Mouse (Mus musculus) limb, embryonic 14.5 days (tissue): ENCODE data around the gene Apoh. TPM values are rescaled to one million over a fixed set of nuclear protein-coding genes. Genes with fewer than 3 reads are reported as not detected.

Experiments
- ATAC-seq: fragments of 200-750 bp; cut with Nextera tagmentation; 2 replicates; pipeline ENCODE4 v1.8.0; 2017; ENCODE audit warnings: low read depth, moderate number of reproducible peaks, moderate TSS enrichment; ENCODE audit not compliant: low FRiP score
- DNase-seq: peaks from one replicate; pipeline ENCODE4 v3.0.0-alpha.2; 2015; ENCODE audit warnings: low spot score
- H3K27ac ChIP-seq: fragments of 300-500 bp; sonication (generic); replicated peaks from 2 replicates; pipeline ENCODE4 v1.5.1; 2014; ENCODE audit warnings: low read depth, mild to moderate bottlenecking, low read length, moderate library complexity, mixed read lengths
- H3K27me3 ChIP-seq: fragments of 300-500 bp; sonication (generic); 2 replicates; pipeline ENCODE4 v1.6.1; 2014; ENCODE audit warnings: low read length, mixed read lengths; ENCODE audit not compliant: control insufficient read depth, insufficient read depth
- H3K36me3 ChIP-seq: fragments of 300-500 bp; sonication (generic); 2 replicates; pipeline ENCODE4 v1.6.1; 2014; ENCODE audit warnings: mild to moderate bottlenecking, low read length, moderate library complexity, mixed read lengths; ENCODE audit not compliant: control insufficient read depth, insufficient read depth
- H3K4me1 ChIP-seq: fragments of 300-500 bp; sonication (generic); 2 replicates; pipeline ENCODE4 v1.6.1; 2014; ENCODE audit warnings: antibody characterized with exemption, low read length, mixed read lengths; ENCODE audit not compliant: control insufficient read depth, insufficient read depth
- H3K4me2 ChIP-seq: fragments of 300-500 bp; sonication (generic); replicated peaks from 2 replicates; pipeline ENCODE4 v1.6.1; 2014; ENCODE audit warnings: low read depth, mild to moderate bottlenecking, low read length, moderate library complexity; ENCODE audit not compliant: severe bottlenecking
- H3K4me3 ChIP-seq: fragments of 300-500 bp; sonication (generic); replicated peaks from 2 replicates; pipeline ENCODE4 v1.5.1; 2014; ENCODE audit warnings: low read length
- H3K9ac ChIP-seq: fragments of 300-500 bp; sonication (generic); 2 replicates; pipeline ENCODE4 v1.6.1; 2014; ENCODE audit warnings: mild to moderate bottlenecking, low read depth, low read length, moderate library complexity; ENCODE audit not compliant: severe bottlenecking
- H3K9me3 ChIP-seq: fragments of 300-500 bp; sonication (generic); 2 replicates; pipeline ENCODE4 v1.6.1; 2016; ENCODE audit warnings: low read length; ENCODE audit not compliant: control insufficient read depth
- POLR2A ChIP-seq: fragments of 200-500 bp; IDR thresholded peaks from 2 replicates; pipeline ENCODE4 v1.8.0; 2012; ENCODE audit warnings: inconsistent platforms, mild to moderate bottlenecking, moderate library complexity, borderline replicate concordance; ENCODE audit not compliant: insufficient read depth, insufficient read length; ENCODE audit errors: extremely low read depth
- WGBS: fragments of 180-500 bp; shearing (Covaris S2); extraction: QIAGEN DNeasy Blood & Tissue Kit; methylation state at CpG from one replicate; pipeline ENCODE4 v1.1.7; 2014; 5-methylcytosine and 5-hydroxymethylcytosine counted together
- polyA plus RNA-seq, 2 experiments: library from polyadenylated mRNA; depleted of rRNA in 1 of 2; stranded (reverse) in 1 of 2; unstranded in 1 of 2; fragments of >200 nt; fragmentation: Nextera tagmentation in 1 of 2; extraction: Ambion mirVana in 1 of 2; gene quantifications; 2 replicates each; pipeline versions ENCODE4 v1.2.1 to v1.2.3; 2012 to 2014

Apoh gene
- polyA plus RNA-seq, 2 experiments: 0.35 TPM; not detected in 1

- no peaks in the 10 kb centered on the region for H3K27me3 ChIP-seq
- H3K4me3 ChIP-seq: no peak overlapping the region
- H3K9ac ChIP-seq: no peak overlapping the region
- TF ChIP-seq POLR2A: no peak
- H3K9me3 ChIP-seq: no peaks in the 10 kb centered on the region
- H3K27ac ChIP-seq: no peak overlapping the region
- no peak overlapping the region for H3K4me2 ChIP-seq
- ATAC-seq: no peak
- no peaks in the 10 kb centered on the region for H3K36me3 ChIP-seq
- no peak for DNase-seq
- WGBS: 87% methylated on average over 11 of the region's 11 CpGs
- peaks cover 3% of the 10 kb centered on the region; the same call in 1 of the 2 replicates for H3K4me1 ChIP-seq
Observed at GRCm38 (mm10) chr11:108319162-108319561, 24.0 kb upstream of the Apoh start.

GRCm38 (mm10) chr11:108320561-108320960 is 22.6 kb upstream of the Apoh start:
- TF ChIP-seq POLR2A: no peak
- no peak overlapping the region for H3K9ac ChIP-seq
- no peak overlapping the region for H3K4me2 ChIP-seq
- no peaks in the 10 kb centered on the region for H3K27me3 ChIP-seq
- H3K27ac ChIP-seq: no peak overlapping the region
- ATAC-seq (no peak), DNase-seq (no peak)
- 89% methylated on average over 7 of the region's 7 CpGs for WGBS
- no peaks in the 10 kb centered on the region for H3K9me3 ChIP-seq
- H3K4me1 ChIP-seq: no peaks in the 10 kb centered on the region
- no peak overlapping the region for H3K4me3 ChIP-seq
- no peaks in the 10 kb centered on the region for H3K36me3 ChIP-seq

- TF ChIP-seq POLR2A: no peak
- H3K4me2 ChIP-seq: no peak overlapping the region
- H3K4me1 ChIP-seq: no peaks in the 10 kb centered on the region
- ATAC-seq (no peak), DNase-seq (no peak)
- WGBS: 93% methylated on average over 2 of the region's 2 CpGs
- no peak overlapping the region for H3K27ac ChIP-seq
- H3K36me3 ChIP-seq: no peaks in the 10 kb centered on the region
- H3K27me3 ChIP-seq: no peaks in the 10 kb centered on the region
- H3K9ac ChIP-seq: no peak overlapping the region
- no peak overlapping the region for H3K4me3 ChIP-seq
- no peaks in the 10 kb centered on the region for H3K9me3 ChIP-seq
Observed at GRCm38 (mm10) chr11:108322156-108322555, 21.0 kb upstream of the Apoh start.

GRCm38 (mm10) chr11:108325943-108326342 is 17.2 kb upstream of the Apoh start:
- Histone ChIP-seq H3K9me3 (no peaks in the 10 kb centered on the region), H3K27ac (no peak overlapping the region), H3K36me3 (no peaks in the 10 kb centered on the region), H3K27me3 (no peaks in the 10 kb centered on the region), H3K4me3 (no peak overlapping the region), H3K4me2 (no peak overlapping the region), H3K9ac (no peak overlapping the region), H3K4me1 (no peaks in the 10 kb centered on the region)
- ATAC-seq (no peak), DNase-seq (no peak)
- no peak for TF ChIP-seq POLR2A
- 68% methylated on average over 8 of the region's 8 CpGs for WGBS

GRCm38 (mm10) chr11:108330818-108331217 is 12.3 kb upstream of the Apoh start:
- no peak overlapping the region for H3K9ac ChIP-seq
- DNase-seq: no peak
- WGBS: 84% methylated on average over 11 of the region's 11 CpGs

GRCm38 (mm10) chr11:108333006-108333405 is 10.1 kb upstream of the Apoh start:
- Histone ChIP-seq H3K27me3 (no peaks in the 10 kb centered on the region), H3K9ac (no peak overlapping the region), H3K9me3 (no peaks in the 10 kb centered on the region), H3K4me3 (no peak overlapping the region), H3K4me2 (no peak overlapping the region), H3K36me3 (no peaks in the 10 kb centered on the region), H3K27ac (no peak overlapping the region), H3K4me1 (0 out of 2 replicates have a peak, but pooled peaks cover 16% of the 10 kb centered on the region)
- DNase-seq (no peak), ATAC-seq (no peak)
- no peak for TF ChIP-seq POLR2A
- WGBS: 19% methylated on average over 5 of the region's 5 CpGs

More at GRCm38 (mm10) chr11:108330818-108331217, 12.3 kb upstream of the Apoh start:
- Histone ChIP-seq H3K4me1 (0 out of 2 replicates have a peak, but pooled peaks cover 10% of the 10 kb centered on the region), H3K4me2 (no peak overlapping the region), H3K27me3 (no peaks in the 10 kb centered on the region), H3K27ac (no peak overlapping the region), H3K9me3 (no peaks in the 10 kb centered on the region), H3K36me3 (no peaks in the 10 kb centered on the region), H3K4me3 (no peak overlapping the region)
- ATAC-seq: no peak
- no peak for TF ChIP-seq POLR2A
